Mouse (Mus musculus): ENCODE measurements at regions not wholly inside any gene's neighbourhood (a gene's known extent, or its start where the extent isn't known, plus 50 kb on each side); places are given as distances from the start of the nearest gene placed in this dataset.
"Not testable (repeated sequence)": the region's sequence is repeated elsewhere in the genome, so short reads cannot be mapped to it uniquely, and the experiment has no call there.

- TF ChIP-seq CTCF (IDR thresholded peaks at IDR 0.05; ENCODE audit: extremely low read depth, insufficient read depth, low read length) (peak; percentile 65; the same call in 1 of the 2 replicates), POLR2A (IDR thresholded peaks at IDR 0.05; ENCODE audit: extremely low read depth, insufficient read depth, low read length) (no peak)
- Histone ChIP-seq H3K4me1 (ENCODE audit: control insufficient read depth, insufficient read depth, low read length) (no peaks in the 10 kb centered on the region), H3K4me3 (ENCODE audit: insufficient read depth, low read length) (no peak overlapping the region), H3K27ac (ENCODE audit: insufficient read depth, low read length) (no peak overlapping the region)
Measured at GRCm38 (mm10) chr1:103986867-103987266, 781.5 kb upstream of the Cdh20 start.

- not testable (repeated sequence) for H3K4me3 ChIP-seq (ENCODE audit: insufficient read depth, low read length); H3K27ac ChIP-seq (ENCODE audit: insufficient read depth, low read length); H3K4me1 ChIP-seq (ENCODE audit: control insufficient read depth, insufficient read depth, low read length)
Measured at GRCm38 (mm10) chr1:104002906-104003305, 765.4 kb upstream of the Cdh20 start.

GRCm38 (mm10) chr1:104029670-104030069 lies 738.7 kb upstream of the Cdh20 start:
- Histone ChIP-seq H3K27ac (ENCODE audit: insufficient read depth, low read length) (no peak overlapping the region), H3K4me3 (ENCODE audit: insufficient read depth, low read length) (no peak overlapping the region), H3K4me1 (ENCODE audit: control insufficient read depth, insufficient read depth, low read length) (no peaks in the 10 kb centered on the region)
- TF ChIP-seq CTCF (IDR thresholded peaks at IDR 0.05; ENCODE audit: extremely low read depth, insufficient read depth, low read length) (no peak), POLR2A (IDR thresholded peaks at IDR 0.05; ENCODE audit: extremely low read depth, insufficient read depth, low read length) (no peak)

- Histone ChIP-seq H3K4me3 (ENCODE audit: insufficient read depth, low read length) (no peak overlapping the region), H3K4me1 (ENCODE audit: control insufficient read depth, insufficient read depth, low read length) (no peaks in the 10 kb centered on the region), H3K27ac (ENCODE audit: insufficient read depth, low read length) (no peak overlapping the region)
- no peak for TF ChIP-seq POLR2A (IDR thresholded peaks at IDR 0.05; ENCODE audit: extremely low read depth, insufficient read depth, low read length)
- TF ChIP-seq CTCF (IDR thresholded peaks at IDR 0.05; ENCODE audit: extremely low read depth, insufficient read depth, low read length): no peak
Measured at GRCm38 (mm10) chr1:104048440-104048839, 719.9 kb upstream of the Cdh20 start.

- TF ChIP-seq CTCF (IDR thresholded peaks at IDR 0.05; ENCODE audit: extremely low read depth, insufficient read depth, low read length): no peak
- TF ChIP-seq POLR2A (IDR thresholded peaks at IDR 0.05; ENCODE audit: extremely low read depth, insufficient read depth, low read length): no peak
- H3K4me3 ChIP-seq (ENCODE audit: insufficient read depth, low read length): no peak overlapping the region
- no peak overlapping the region for H3K27ac ChIP-seq (ENCODE audit: insufficient read depth, low read length)
- H3K4me1 ChIP-seq (ENCODE audit: control insufficient read depth, insufficient read depth, low read length): no peaks in the 10 kb centered on the region
Measured at GRCm38 (mm10) chr1:104049169-104049948, 719.0 kb upstream of the Cdh20 start.

Measured in cortical plate, adult 2 months (tissue).